Mouse (Mus musculus): ENCODE data around the gene Safb2. TPM values are rescaled to one million over a fixed set of nuclear protein-coding genes. Genes with fewer than 3 reads are reported as not detected.

The Safb2 gene
- polyA plus RNA-seq, 1 experiment, result 77.1 TPM

DNA sequence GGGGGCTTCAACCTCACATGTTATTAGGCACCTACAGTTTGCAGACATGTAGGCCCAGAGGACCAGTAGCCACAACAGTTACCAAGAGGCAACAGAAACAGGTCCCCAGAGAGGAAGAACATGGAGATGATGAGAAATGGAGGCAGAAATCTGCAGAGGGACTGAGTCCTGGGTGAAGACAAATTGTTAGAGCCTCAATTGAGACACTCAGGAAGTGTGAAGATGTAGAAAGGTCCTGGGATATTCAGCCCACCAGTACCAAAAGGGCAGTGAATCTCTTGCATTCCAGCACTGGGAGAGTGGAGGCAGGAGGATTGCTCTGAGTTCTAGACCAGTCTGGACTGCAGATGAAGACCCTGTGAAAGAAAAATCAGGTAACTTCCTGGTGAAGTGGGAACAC lies 70.1 kb downstream of the Safb2 start:
- no peaks in the 10 kb centered on the region for H3K4me1 ChIP-seq (ENCODE audit: control insufficient read depth, insufficient read depth, low read length)
- no peaks in the 10 kb centered on the region for H3K36me3 ChIP-seq (ENCODE audit: control insufficient read depth, insufficient read depth, low read length)
- H3K4me3 ChIP-seq (ENCODE audit: insufficient read depth, low read depth, low read length), result no peak overlapping the region
- no peak for TF ChIP-seq POLR2A (IDR thresholded peaks at IDR 0.05; ENCODE audit: low read depth, low read length)
- no peak for TF ChIP-seq CTCF (conservative IDR thresholded peaks at IDR 0.05; ENCODE audit: insufficient read depth, insufficient read length, low read depth, low read length)
- no peak overlapping the region for H3K27ac ChIP-seq (ENCODE audit: insufficient read depth, low read depth, low read length)
- H3K27me3 ChIP-seq (replicated peaks; ENCODE audit: control insufficient read depth, insufficient read depth, low read length), result no peaks in the 10 kb centered on the region
- DNase-seq, result no peak

DNA sequence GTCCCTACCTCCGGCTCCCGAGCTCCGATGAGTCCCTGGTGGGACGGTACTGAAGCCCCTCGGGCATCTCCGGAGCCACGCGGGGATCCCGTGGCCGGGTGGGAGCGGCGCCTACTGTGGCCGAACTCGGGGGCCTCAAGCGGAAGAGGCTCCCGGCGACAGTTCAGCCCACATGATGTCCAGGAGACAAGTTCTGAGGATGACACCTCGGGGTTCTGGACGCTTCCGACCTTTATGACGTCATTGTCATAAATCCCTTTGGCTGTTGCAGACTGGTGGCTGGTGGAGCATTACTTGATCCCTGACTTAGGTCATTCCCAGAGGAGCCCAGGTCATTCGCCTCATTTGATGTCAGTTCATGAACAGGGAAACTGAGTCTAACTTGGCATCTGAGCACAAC lies 72.1 kb downstream of the Safb2 start, which contains the start of gene Znrf4:
Gene Znrf4, minus strand, starts transcription at position 122 of the 400 bp plus-strand sequence.
- H3K4me1 ChIP-seq (ENCODE audit: control insufficient read depth, insufficient read depth, low read length), result no peaks in the 10 kb centered on the region
- H3K27ac ChIP-seq (ENCODE audit: insufficient read depth, low read depth, low read length), result no peak within 1 kb of the TSS
- TF ChIP-seq CTCF (conservative IDR thresholded peaks at IDR 0.05; ENCODE audit: insufficient read depth, insufficient read length, low read depth, low read length), result no peak
- TF ChIP-seq POLR2A (IDR thresholded peaks at IDR 0.05; ENCODE audit: low read depth, low read length), result no peak
- no peak for DNase-seq
- 65% methylated on average over 22 of the region's 22 CpGs for WGBS
- H3K4me3 ChIP-seq (ENCODE audit: insufficient read depth, low read depth, low read length), result no peak within 1 kb of the TSS
- no peaks in the 10 kb centered on the region for H3K27me3 ChIP-seq (replicated peaks; ENCODE audit: control insufficient read depth, insufficient read depth, low read length)
- H3K36me3 ChIP-seq (ENCODE audit: control insufficient read depth, insufficient read depth, low read length), result no peaks in the 10 kb centered on the region

DNA sequence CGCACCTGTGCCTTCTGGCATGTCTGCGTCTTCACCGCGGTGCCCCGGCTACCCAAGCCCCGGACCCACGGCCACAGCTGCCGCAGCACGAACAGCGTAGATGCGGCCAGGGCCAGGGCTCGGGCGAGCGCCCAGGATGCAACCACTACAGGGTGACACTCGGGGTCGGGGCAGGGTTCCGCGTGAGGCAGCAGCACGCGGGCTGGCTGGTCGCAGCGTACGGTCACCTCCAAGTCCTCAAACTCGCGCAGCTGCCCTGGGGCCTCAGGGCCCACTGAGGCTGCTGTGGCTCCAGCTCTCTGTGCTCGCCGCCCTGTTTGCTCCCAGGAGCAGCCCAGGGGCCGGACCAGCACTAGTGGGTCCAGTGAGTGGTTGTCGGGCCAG lies 72.7 kb downstream of the Safb2 start:
- TF ChIP-seq CTCF (conservative IDR thresholded peaks at IDR 0.05; ENCODE audit: insufficient read depth, insufficient read length, low read depth, low read length) (no peak), POLR2A (IDR thresholded peaks at IDR 0.05; ENCODE audit: low read depth, low read length) (no peak)
- H3K4me1 ChIP-seq (ENCODE audit: control insufficient read depth, insufficient read depth, low read length), result no peaks in the 10 kb centered on the region
- 22% methylated on average over 29 of the region's 29 CpGs for WGBS
- no peaks in the 10 kb centered on the region for H3K27me3 ChIP-seq (replicated peaks; ENCODE audit: control insufficient read depth, insufficient read depth, low read length)
- no peaks in the 10 kb centered on the region for H3K36me3 ChIP-seq (ENCODE audit: control insufficient read depth, insufficient read depth, low read length)
- DNase-seq, result no peak
- no peak overlapping the region for H3K27ac ChIP-seq (ENCODE audit: insufficient read depth, low read depth, low read length)
- no peak overlapping the region for H3K4me3 ChIP-seq (ENCODE audit: insufficient read depth, low read depth, low read length)

- H3K36me3 ChIP-seq (ENCODE audit: control insufficient read depth, insufficient read depth, low read length), result no peaks in the 10 kb centered on the region
- H3K4me3 ChIP-seq (ENCODE audit: insufficient read depth, low read depth, low read length), result no peak overlapping the region
- TF ChIP-seq CTCF (conservative IDR thresholded peaks at IDR 0.05; ENCODE audit: insufficient read depth, insufficient read length, low read depth, low read length) (no peak), POLR2A (IDR thresholded peaks at IDR 0.05; ENCODE audit: low read depth, low read length) (no peak)
- no peaks in the 10 kb centered on the region for H3K4me1 ChIP-seq (ENCODE audit: control insufficient read depth, insufficient read depth, low read length)
- WGBS, result 4% methylated on average over 59 of the region's 60 CpGs
- H3K27me3 ChIP-seq (replicated peaks; ENCODE audit: control insufficient read depth, insufficient read depth, low read length), result no peaks in the 10 kb centered on the region
- no peak overlapping the region for H3K27ac ChIP-seq (ENCODE audit: insufficient read depth, low read depth, low read length)
- DNase-seq, result no peak
Measured at GRCm38 (mm10) chr17:56510970-56511706, 73.2 kb downstream of the Safb2 start.

Other genes starting within 250 kb of the Safb2 start
- 38.8 and 48.0 TPM in 2 replicates for gene Ptprs, start 108.1 kb downstream of the Safb2 start, polyA plus RNA-seq (2012; rRNA removed)
- gene Znrf4, start 72.2 kb downstream of the Safb2 start, polyA plus RNA-seq (2012; rRNA removed), result 0.17 and 0.52 TPM in 2 replicates
- gene Gm20219, start 30.2 kb downstream of the Safb2 start, polyA plus RNA-seq (2012; rRNA removed), result 1.7 and 2.1 TPM in 2 replicates
- gene Safb, start 240 bp upstream of the Safb2 start, polyA plus RNA-seq (2012; rRNA removed), result 67.6 and 87.0 TPM in 2 replicates
- 440 and 549 TPM in 2 replicates for gene 2410015M20Rik, start 25.2 kb upstream of the Safb2 start, polyA plus RNA-seq (2012; rRNA removed)
- gene Rpl36, start 28.8 kb upstream of the Safb2 start, polyA plus RNA-seq (2012; rRNA removed), result 1,850 and 1,975 TPM in 2 replicates
- gene Lonp1, start 42.3 kb upstream of the Safb2 start, polyA plus RNA-seq (2012; rRNA removed), result 123 and 128 TPM in 2 replicates
- gene Catsperd, start 43.6 kb upstream of the Safb2 start, polyA plus RNA-seq (2012; rRNA removed), result 0.97 and 1.5 TPM in 2 replicates
- 48.7 and 58.8 TPM in 2 replicates for gene Ranbp3, start 88.7 kb upstream of the Safb2 start, polyA plus RNA-seq (2012; rRNA removed)
- 897 and 907 TPM in 2 replicates for gene Ndufa11, start 133.2 kb upstream of the Safb2 start, polyA plus RNA-seq (2012; rRNA removed)
- 32.8 and 33.0 TPM in 2 replicates for gene Vmac, start 133.4 kb upstream of the Safb2 start, polyA plus RNA-seq (2012; rRNA removed)
- gene Nrtn, start 172.9 kb upstream of the Safb2 start, polyA plus RNA-seq (2012; rRNA removed), result 19.2 and 27.1 TPM in 2 replicates
- 43.6 and 55.2 TPM in 2 replicates for gene Dus3l, start 180.2 kb upstream of the Safb2 start, polyA plus RNA-seq (2012; rRNA removed)
- 1.9 and 2.3 TPM in 2 replicates for gene Prr22, start 185.7 kb upstream of the Safb2 start, polyA plus RNA-seq (2012; rRNA removed)
- gene Rfx2, start 246.4 kb upstream of the Safb2 start, polyA plus RNA-seq (2012; rRNA removed), result 4.8 and 6.2 TPM in 2 replicates

Data from kidney, adult 2 months (tissue).